8 mouse cellular contexts compared by ENCODE assay signal in the genomic region with DNA sequence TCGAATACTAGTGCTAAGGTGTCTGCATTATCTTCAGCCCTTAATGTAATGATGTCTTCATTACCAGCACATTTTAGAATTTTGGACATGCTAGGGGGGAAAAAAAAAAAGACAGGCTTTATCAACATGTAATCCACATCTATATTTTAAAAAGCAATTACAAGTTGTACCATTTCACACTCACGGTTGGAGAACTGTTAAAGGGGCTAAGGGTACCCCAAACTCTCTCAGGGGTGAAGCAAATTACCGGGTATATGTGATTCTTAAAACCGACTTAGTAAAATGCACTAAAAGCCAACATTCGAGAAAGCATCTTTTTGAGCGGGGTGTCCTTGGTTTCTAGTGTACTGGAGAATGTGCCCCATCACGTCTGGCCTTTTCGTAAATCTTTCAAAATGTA. TPM values are rescaled to one million over a fixed set of nuclear protein-coding genes. Genes with fewer than 3 reads are reported as not detected.
DNase-seq lines count a peak whose midpoint lies in the region; ATAC-seq lines count a peak whose summit lies in the region.

No protein-coding gene starts in this region.

- peak overlapping the region; percentile 64 for H3K9ac ChIP-seq in kidney, embryonic 14.5 days (ENCODE audit: low read depth, low read length)
- H3K9ac ChIP-seq in hindbrain, embryonic 15.5 days = peak overlapping the region; percentile 36
- H3K9ac ChIP-seq in midbrain, embryonic 14.5 days (replicated peaks; ENCODE audit: low read length) = peak overlapping the region; percentile 30; the same call in 1 of the 2 replicates

- no peak for DNase-seq in kidney, adult 18-20 months
- no peak for DNase-seq in midbrain, embryonic 14.5 days
- no peak for DNase-seq in left cerebral cortex, adult 8-10 months (ENCODE audit: low spot score in 2 of 2)
- no peak for DNase-seq in spleen, adult 18-20 months
- no peak for DNase-seq in kidney, adult 9 months

- no peak for ATAC-seq in kidney, embryonic 14.5 days (ENCODE audit: low FRiP score, low TSS enrichment)
- ATAC-seq in hindbrain, embryonic 15.5 days (ENCODE audit: low FRiP score, low read depth) = no peak
- ATAC-seq in midbrain, embryonic 14.5 days (ENCODE audit: low FRiP score, low TSS enrichment) = no peak

- 8% methylated on average over 8 of the region's 8 CpGs for WGBS in kidney, embryonic 14.5 days
- 13% methylated on average over 8 of the region's 8 CpGs for WGBS in hindbrain, embryonic 15.5 days
- WGBS in midbrain, embryonic 14.5 days = 9% methylated on average over 8 of the region's 8 CpGs

- no peaks in the 10 kb centered on the region for H3K9me3 ChIP-seq in kidney, embryonic 14.5 days (ENCODE audit: control insufficient read depth, low read length)
- no peaks in the 10 kb centered on the region for H3K9me3 ChIP-seq in hindbrain, embryonic 15.5 days
- H3K9me3 ChIP-seq in midbrain, embryonic 14.5 days (ENCODE audit: control insufficient read depth, low read length) = no peaks in the 10 kb centered on the region

- peak overlapping the region; percentile 47 for H3K4me2 ChIP-seq in kidney, embryonic 14.5 days (replicated peaks; ENCODE audit: low read depth, low read length)
- H3K4me2 ChIP-seq in hindbrain, embryonic 15.5 days = peak overlapping the region; percentile 83
- H3K4me2 ChIP-seq in midbrain, embryonic 14.5 days (ENCODE audit: low read length) = peak overlapping the region; percentile 74

- peaks cover 30% of the 10 kb centered on the region for H3K36me3 ChIP-seq in kidney, embryonic 14.5 days (ENCODE audit: control insufficient read depth, insufficient read depth, low read length)
- H3K36me3 ChIP-seq in hindbrain, embryonic 15.5 days = peaks cover 10% of the 10 kb centered on the region; the same call in 1 of the 2 replicates
- H3K36me3 ChIP-seq in midbrain, embryonic 14.5 days (ENCODE audit: control insufficient read depth, insufficient read depth, low read length) = peaks cover 14% of the 10 kb centered on the region; the same call in 1 of the 2 replicates

- peaks cover 19% of the 10 kb centered on the region for H3K4me1 ChIP-seq in kidney, embryonic 14.5 days (ENCODE audit: control insufficient read depth, insufficient read depth, low read length)
- no peaks in the 10 kb centered on the region for H3K4me1 ChIP-seq in brown adipose tissue, adult 24 weeks (ENCODE audit: control insufficient read depth, insufficient read depth, insufficient read length, low read length)
- H3K4me1 ChIP-seq in hindbrain, embryonic 15.5 days (replicated peaks) = peaks cover 23% of the 10 kb centered on the region
- H3K4me1 ChIP-seq in midbrain, embryonic 14.5 days (ENCODE audit: control insufficient read depth, insufficient read depth, low read length) = peaks cover 14% of the 10 kb centered on the region

- peak overlapping the region; percentile 54 for H3K4me3 ChIP-seq in kidney, embryonic 14.5 days (ENCODE audit: low read length)
- peak overlapping the region; percentile 68 for H3K4me3 ChIP-seq in brown adipose tissue, adult 24 weeks (ENCODE audit: insufficient read depth, low read depth, low read length)
- H3K4me3 ChIP-seq in hindbrain, embryonic 15.5 days = peak overlapping the region; percentile 55
- H3K4me3 ChIP-seq in midbrain, embryonic 14.5 days (replicated peaks; ENCODE audit: low read depth, low read length) = peak overlapping the region; percentile 55

- peak overlapping the region; percentile 34; the same call in 1 of the 2 replicates for H3K27ac ChIP-seq in kidney, embryonic 14.5 days (ENCODE audit: low read depth, low read length)
- no peak overlapping the region for H3K27ac ChIP-seq in brown adipose tissue, adult 24 weeks (replicated peaks; ENCODE audit: low read depth, low read length)
- H3K27ac ChIP-seq in hindbrain, embryonic 15.5 days (replicated peaks) = no peak overlapping the region
- no peak overlapping the region for H3K27ac ChIP-seq in midbrain, embryonic 14.5 days (replicated peaks; ENCODE audit: low read depth, low read length)

- H3K27me3 ChIP-seq in kidney, embryonic 14.5 days (ENCODE audit: control insufficient read depth, insufficient read depth, low read length) = no peaks in the 10 kb centered on the region
- H3K27me3 ChIP-seq in hindbrain, embryonic 15.5 days = no peaks in the 10 kb centered on the region
- H3K27me3 ChIP-seq in midbrain, embryonic 14.5 days (ENCODE audit: control insufficient read depth, insufficient read depth, low read length) = no peaks in the 10 kb centered on the region

RNA-seq across cellular contexts. Expression of a gene that starts 1.2 kb away (rescaled TPM):
- 339 and 383 TPM in 2 replicates for polyA plus RNA-seq in kidney, embryonic 14.5 days (2014; fragmentation: Nextera tagmentation; extraction: Ambion mirVana)
- polyA plus RNA-seq in brown adipose tissue, adult 24 weeks (2012; ENCODE audit: insufficient read depth, insufficient read length, missing spikeins) = 46.7 and 56.1 TPM in 2 replicates
- 113 and 122 TPM in 2 replicates for polyA plus RNA-seq in hindbrain, embryonic 15.5 days (2015; fragmentation: Nextera tagmentation; extraction: Ambion mirVana)
- polyA plus RNA-seq in midbrain, embryonic 14.5 days (2014; fragmentation: Nextera tagmentation; extraction: Ambion mirVana) = 116 and 129 TPM in 2 replicates
- 10 to 100 TPM; 51.4 to 59.2 (median 53.9) TPM for total RNA-seq in left cerebral cortex, adult 8-10 months (2022)

RNA-seq across cellular contexts. Expression of a gene that starts 4.3 kb away (rescaled TPM):
- 42.9 and 47.3 TPM in 2 replicates for polyA plus RNA-seq in kidney, embryonic 14.5 days (2014; fragmentation: Nextera tagmentation; extraction: Ambion mirVana)
- polyA plus RNA-seq in brown adipose tissue, adult 24 weeks (2012; ENCODE audit: insufficient read depth, insufficient read length, missing spikeins) = 24.9 and 31.3 TPM in 2 replicates
- polyA plus RNA-seq in hindbrain, embryonic 15.5 days (2015; fragmentation: Nextera tagmentation; extraction: Ambion mirVana) = 43.7 and 51.1 TPM in 2 replicates
- 43.8 and 51.3 TPM in 2 replicates for polyA plus RNA-seq in midbrain, embryonic 14.5 days (2014; fragmentation: Nextera tagmentation; extraction: Ambion mirVana)
- total RNA-seq in left cerebral cortex, adult 8-10 months (2022) = 10 to 100 TPM; 34.0 to 37.1 (median 36.4) TPM

RNA-seq across cellular contexts. Expression of a gene that starts 11.0 kb away (rescaled TPM):
- polyA plus RNA-seq in kidney, embryonic 14.5 days (2014; fragmentation: Nextera tagmentation; extraction: Ambion mirVana) = 24.4 and 27.3 TPM in 2 replicates
- polyA plus RNA-seq in brown adipose tissue, adult 24 weeks (2012; ENCODE audit: insufficient read depth, insufficient read length, missing spikeins) = 27.4 and 37.3 TPM in 2 replicates
- 44.1 and 44.7 TPM in 2 replicates for polyA plus RNA-seq in hindbrain, embryonic 15.5 days (2015; fragmentation: Nextera tagmentation; extraction: Ambion mirVana)
- 44.7 and 65.1 TPM in 2 replicates for polyA plus RNA-seq in midbrain, embryonic 14.5 days (2014; fragmentation: Nextera tagmentation; extraction: Ambion mirVana)
- 100 to 1,000 TPM; 257 to 277 (median 265) TPM for total RNA-seq in left cerebral cortex, adult 8-10 months (2022)
